Mouse (Mus musculus) mouse trophoblast stem cell (cell line): ENCODE measurements around the gene Lilr4b.
"Not testable (repeated sequence)": the region's sequence is repeated elsewhere in the genome, so short reads cannot be mapped to it uniquely, and the experiment has no call there.

ENCODE experiments used
- in situ Hi-C, 2 experiments: fragments of 300-500 bp; cut with MseI, MboI; formaldehyde crosslinking; loops; 2 replicates in 1 of 2; 3 replicates in 1 of 2; pipeline ENCODE4 v1.15.1; 2025

Lilr4b gene

GRCm38 (mm10) chr10:51480397-51480796 lies at the start of gene Lilr4b, which contains the start of gene Gm49339:
Gene Lilr4b, plus strand, starts transcription at chr10:51480632.
Gene Gm49339, plus strand, starts transcription at chr10:51480612.
- in situ Hi-C loops: not testable (repeated sequence)

GRCm38 (mm10) chr10:51432940-51433339 lies 47.5 kb upstream of the Lilr4b start:
- in situ Hi-C loops: no loop called here

- in situ Hi-C loops: no loop called here
Measured at GRCm38 (mm10) chr10:51435684-51436083, 44.7 kb upstream of the Lilr4b start.

- in situ Hi-C loops: no loop called here
Measured at GRCm38 (mm10) chr10:51451610-51452009, 28.8 kb upstream of the Lilr4b start.

GRCm38 (mm10) chr10:51453616-51454298 lies 26.7 kb upstream of the Lilr4b start:
- in situ Hi-C loops: no loop called here

GRCm38 (mm10) chr10:51454365-51454764 lies 26.1 kb upstream of the Lilr4b start:
- in situ Hi-C loops: no loop called here

- in situ Hi-C loops: no loop called here
Measured at GRCm38 (mm10) chr10:51455762-51456161, 24.7 kb upstream of the Lilr4b start.

- in situ Hi-C loops: no loop called here
Measured at GRCm38 (mm10) chr10:51456369-51456768, 24.1 kb upstream of the Lilr4b start.

- in situ Hi-C loops: not testable (repeated sequence)
Measured at GRCm38 (mm10) chr10:51463800-51464199, 16.6 kb upstream of the Lilr4b start.

- in situ Hi-C loops: not testable (repeated sequence)
Measured at GRCm38 (mm10) chr10:51490691-51491090, 10.3 kb downstream of the Lilr4b start, which contains the start of gene Lilrb4a. Gene Lilrb4a, plus strand, starts transcription at chr10:51490956.

GRCm38 (mm10) chr10:51520021-51520420 lies 39.6 kb downstream of the Lilr4b start:
- in situ Hi-C loops: no loop called here

- in situ Hi-C loops: no loop called here
Measured at GRCm38 (mm10) chr10:51521453-51521852, 41.0 kb downstream of the Lilr4b start.

GRCm38 (mm10) chr10:51526090-51526489 lies 45.7 kb downstream of the Lilr4b start:
- in situ Hi-C loops: no loop called here

GRCm38 (mm10) chr10:51526633-51527032 lies 46.2 kb downstream of the Lilr4b start:
- in situ Hi-C loops: no loop called here

GRCm38 (mm10) chr10:51528840-51529434 lies 48.5 kb downstream of the Lilr4b start:
- in situ Hi-C loops: no loop called here

GRCm38 (mm10) chr10:51529497-51529896 lies 49.1 kb downstream of the Lilr4b start:
- in situ Hi-C loops: no loop called here

GRCm38 (mm10) chr10:51530813-51531212 lies 50.4 kb downstream of the Lilr4b start:
- in situ Hi-C loops: no loop called here
